Mouse (Mus musculus): ENCODE data around the gene Spg20.

DNA sequence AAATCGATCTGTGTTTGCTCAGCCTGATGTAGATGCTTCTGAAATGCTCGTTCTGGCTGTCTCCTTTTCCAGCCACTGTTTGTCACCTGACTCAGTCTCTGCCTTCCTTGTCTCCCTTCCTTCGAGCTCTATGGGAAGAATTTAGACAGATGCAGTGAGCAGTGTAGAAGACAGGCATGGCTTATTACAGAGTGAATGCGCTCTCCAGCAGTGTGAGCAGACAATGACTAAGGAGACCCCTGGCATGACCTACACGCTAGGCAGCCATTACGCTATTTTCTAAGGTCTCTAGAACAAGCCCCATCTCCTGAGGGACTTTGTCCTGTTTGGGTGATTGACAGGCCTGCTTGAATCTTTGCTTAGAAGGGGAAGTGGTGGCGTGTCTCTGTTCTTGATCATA, 49.2 kb downstream of the Spg20 start:
- no peak for TF ChIP-seq CTCF (IDR thresholded peaks at IDR 0.05; ENCODE audit: borderline replicate concordance, insufficient read depth, low read depth, low read length)
- TF ChIP-seq POLR2A (IDR thresholded peaks at IDR 0.05; ENCODE audit: borderline replicate concordance, insufficient read depth, low read length), result no peak

Data from cerebellum, adult 2 months (tissue).